Mouse (Mus musculus) heart, adult 2 months (tissue): ENCODE data around the gene Klhl12.

Experiments used
- CTCF ChIP-seq: fragments of 200-600 bp; IDR thresholded peaks from 2 replicates; pipeline ENCODE4 v1.8.1; 2022; ENCODE audit warnings: antibody characterized with exemption, mild to moderate bottlenecking, moderate library complexity
- EP300 ChIP-seq: fragments of 200-500 bp; IDR thresholded peaks from 2 replicates; pipeline ENCODE4 v1.6.1; 2011; ENCODE audit warnings: low read depth, low read length, control low read depth; ENCODE audit not compliant: insufficient read depth
- POLR2A ChIP-seq: fragments of 200-500 bp; IDR thresholded peaks from 2 replicates; pipeline ENCODE4 v1.6.1; 2011; ENCODE audit warnings: mild to moderate bottlenecking, low read depth, low read length, control low read depth; ENCODE audit not compliant: insufficient read depth

DNA sequence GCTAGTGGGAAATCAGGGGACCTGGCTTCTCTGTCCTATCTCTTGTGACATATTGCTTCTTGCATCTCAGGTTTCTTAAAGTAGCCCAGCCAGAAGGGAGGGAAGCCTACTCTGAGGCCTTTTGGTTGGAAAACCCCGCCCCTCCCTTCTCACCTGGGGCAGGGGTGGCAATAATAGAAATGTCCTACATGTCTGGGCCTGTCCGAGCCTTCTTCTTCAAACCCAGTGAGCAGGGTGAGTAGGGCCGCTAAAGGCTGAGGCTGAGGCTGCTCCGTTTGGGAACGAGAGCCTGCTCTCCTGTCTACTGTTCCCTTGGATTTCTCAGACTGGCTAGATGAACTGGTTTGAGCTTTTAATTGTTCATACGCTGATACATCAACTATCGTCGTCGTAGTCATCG, 85.3 kb downstream of the Klhl12 start:
- TF ChIP-seq CTCF (no peak), POLR2A (no peak), EP300 (no peak)
